Mouse (Mus musculus) liver, embryonic 14.5 days (tissue): Measurements from ENCODE around the gene Ilf2.

Experiments used
- CTCF ChIP-seq: IDR thresholded peaks from 2 replicates; pipeline ENCODE4 v1.5.1; 2016; ENCODE audit warnings: antibody characterized with exemption, low read depth, control low read depth
- EP300 ChIP-seq: IDR thresholded peaks from 2 replicates; pipeline ENCODE4 v1.6.1; 2016; ENCODE audit warnings: antibody characterized with exemption, low read depth

GRCm38 (mm10) chr3:90429576-90429975 is 46.4 kb upstream of the Ilf2 start:
- TF ChIP-seq CTCF (no peak), EP300 (no peak)
